Mouse (Mus musculus) embryonic facial prominence, embryonic 11.5 days (tissue): ENCODE measurements around the gene Dpp7. TPM values are rescaled to one million over a fixed set of nuclear protein-coding genes. Genes with fewer than 3 reads are reported as not detected.
A peak's percentile ranks its signal among the peaks of the same experiment; 100 is the strongest.

Source experiments
- ATAC-seq: fragments of 200-750 bp; cut with Nextera tagmentation; replicated peaks from 2 replicates; pipeline ENCODE4 v1.8.0; 2017; ENCODE audit warnings: low read depth; ENCODE audit not compliant: insufficient number of reproducible peaks, low FRiP score, low TSS enrichment
- DNase-seq: peaks from one replicate; pipeline ENCODE4 v3.0.0-alpha.2; 2015; ENCODE audit warnings: low spot score
- H3K27ac ChIP-seq: fragments of 300-500 bp; sonication (generic); replicated peaks from 2 replicates; pipeline ENCODE4 v1.5.1; 2014; ENCODE audit warnings: mild to moderate bottlenecking, low read depth, low read length, control low read depth
- H3K27me3 ChIP-seq: fragments of 300-500 bp; sonication (generic); 2 replicates; pipeline ENCODE4 v1.6.1; 2014; ENCODE audit warnings: mild to moderate bottlenecking, low read length, moderate library complexity, mixed read lengths; ENCODE audit not compliant: control insufficient read depth, insufficient read depth
- H3K36me3 ChIP-seq: fragments of 300-500 bp; sonication (generic); replicated peaks from 2 replicates; pipeline ENCODE4 v1.6.1; 2014; ENCODE audit warnings: low read depth, mild to moderate bottlenecking, low read length, moderate library complexity, mixed read lengths; ENCODE audit not compliant: control insufficient read depth, insufficient read depth
- H3K4me1 ChIP-seq: fragments of 300-500 bp; sonication (generic); 2 replicates; pipeline ENCODE4 v1.6.1; 2014; ENCODE audit warnings: low read length, mixed read lengths; ENCODE audit not compliant: control insufficient read depth, insufficient read depth
- H3K4me2 ChIP-seq: fragments of 300-500 bp; sonication (generic); 2 replicates; pipeline ENCODE4 v1.6.1; 2014; ENCODE audit warnings: low read depth, mild to moderate bottlenecking, control low read depth, low read length, moderate library complexity
- H3K4me3 ChIP-seq: fragments of 300-500 bp; sonication (generic); 2 replicates; pipeline ENCODE4 v1.5.1; 2014; ENCODE audit warnings: low read depth, low read length, control low read depth
- H3K9ac ChIP-seq: fragments of 300-500 bp; sonication (generic); replicated peaks from 2 replicates; pipeline ENCODE4 v1.6.1; 2014; ENCODE audit warnings: mild to moderate bottlenecking, control low read depth, low read length
- H3K9me3 ChIP-seq: fragments of 300-500 bp; sonication (generic); replicated peaks from 2 replicates; pipeline ENCODE4 v1.6.1; 2016; ENCODE audit warnings: mild to moderate bottlenecking, low read length, inconsistent platforms, mixed read lengths; ENCODE audit not compliant: control insufficient read depth
- WGBS: fragments of 180-500 bp; shearing (Covaris S2); extraction: QIAGEN DNeasy Blood & Tissue Kit; methylation state at CpG from one replicate; pipeline ENCODE4 v1.1.7; 2014; 5-methylcytosine and 5-hydroxymethylcytosine counted together
- polyA plus RNA-seq: library from polyadenylated mRNA; unstranded; fragments of >200 nt; fragmentation: Nextera tagmentation; extraction: Ambion mirVana; gene quantifications from 2 replicates; pipeline ENCODE4 v1.2.1, GENCODE M21; 2014

The Dpp7 gene
- polyA plus RNA-seq, 1 experiment from 2014 or later = 19.1 TPM

DNA sequence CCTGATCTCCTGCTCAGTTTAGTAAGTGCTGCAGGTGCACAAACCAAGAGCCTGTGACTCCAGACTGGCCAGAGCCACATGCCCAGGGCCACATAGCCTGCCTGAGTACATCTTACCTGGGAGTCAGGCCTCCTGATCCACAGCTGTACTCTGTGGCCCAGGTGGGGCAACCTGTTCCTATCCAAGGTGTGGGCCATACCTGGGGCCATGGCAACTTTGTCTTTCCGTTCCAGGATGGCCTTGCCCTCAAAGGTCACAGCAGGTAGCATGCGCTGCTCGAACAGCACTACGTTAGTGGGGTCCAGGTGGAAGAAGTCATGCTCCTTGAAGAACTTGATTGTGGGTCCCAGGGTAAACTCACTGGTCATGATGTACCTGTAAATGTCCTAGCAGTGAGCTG is 8.2 kb upstream of the Dpp7 start:
- DNase-seq (no peak), ATAC-seq (no peak)
- Histone ChIP-seq H3K4me1 (peaks cover 3% of the 10 kb centered on the region; the same call in 1 of the 2 replicates), H3K9ac (no peak overlapping the region; the same call in 1 of the 2 replicates), H3K27me3 (peaks cover 13% of the 10 kb centered on the region), H3K27ac (no peak overlapping the region), H3K4me2 (no peak overlapping the region), H3K9me3 (no peaks in the 10 kb centered on the region), H3K4me3 (no peak overlapping the region), H3K36me3 (no peaks in the 10 kb centered on the region)
- WGBS = 86% methylated on average over 4 of the region's 4 CpGs

DNA sequence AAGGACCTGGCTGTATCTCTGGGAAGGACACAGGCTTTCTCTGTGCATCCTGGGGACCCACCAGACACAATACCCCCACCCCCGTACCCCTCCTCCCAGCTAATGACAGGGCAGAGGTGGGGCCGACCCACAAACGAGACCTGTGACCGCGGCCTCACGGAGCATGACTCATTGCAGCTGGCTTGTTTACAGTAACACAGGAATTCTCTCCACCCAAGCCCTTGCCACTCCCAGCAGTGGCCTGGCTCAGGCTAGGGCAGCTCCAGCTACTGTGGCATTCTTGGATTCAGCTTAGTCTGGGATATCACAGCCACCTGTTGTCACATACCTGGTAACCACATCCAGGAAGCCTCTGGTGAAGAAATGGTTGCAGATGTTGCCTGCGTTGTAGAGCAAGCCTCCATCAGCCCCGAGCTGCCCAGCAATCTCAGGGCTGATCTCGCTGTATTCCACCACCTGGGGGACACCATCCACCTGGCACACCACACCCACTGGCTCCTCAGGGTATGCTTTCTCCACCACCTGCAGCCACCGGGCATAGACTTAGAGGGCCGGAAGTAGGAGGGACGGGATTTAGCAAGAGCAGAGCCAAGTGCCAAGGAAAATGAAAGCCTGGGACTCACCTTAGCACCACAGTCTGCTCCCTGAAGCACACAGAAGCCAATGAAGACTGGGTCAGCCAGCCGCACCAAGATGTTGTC is 7.5 kb upstream of the Dpp7 start:
- Histone ChIP-seq H3K9ac (no peak overlapping the region; the same call in 1 of the 2 replicates), H3K27ac (no peak overlapping the region), H3K4me2 (no peak overlapping the region), H3K4me3 (no peak overlapping the region), H3K36me3 (no peaks in the 10 kb centered on the region), H3K9me3 (no peaks in the 10 kb centered on the region), H3K4me1 (peaks cover 3% of the 10 kb centered on the region; the same call in 1 of the 2 replicates), H3K27me3 (peaks cover 13% of the 10 kb centered on the region)
- DNase-seq (no peak), ATAC-seq (0 out of 2 replicates have a peak, but pooled peaks have one; percentile 4)
- 54% methylated on average over 13 of the region's 13 CpGs for WGBS

DNA sequence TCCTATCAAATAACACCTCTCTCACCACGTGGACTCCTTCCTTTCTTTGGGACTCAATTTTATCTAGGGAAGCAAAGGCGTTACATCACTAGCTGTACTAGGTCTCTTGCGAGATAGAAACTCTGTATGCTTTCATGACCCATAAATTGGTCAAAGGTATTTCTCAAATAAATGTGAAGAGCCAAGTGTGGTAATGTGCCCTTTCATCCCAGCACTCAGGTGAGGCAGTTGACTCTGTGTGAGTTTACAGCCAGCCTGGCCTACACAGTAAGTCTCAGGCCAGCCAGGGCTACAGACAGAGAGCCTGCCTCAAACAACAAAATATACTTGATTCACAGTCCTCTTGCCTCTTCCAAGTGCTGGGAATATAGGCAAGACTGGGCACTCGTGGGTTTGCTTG is 3.7 kb upstream of the Dpp7 start:
- ATAC-seq (no peak), DNase-seq (no peak)
- H3K27ac ChIP-seq = no peak overlapping the region
- WGBS = 81% methylated on average over 4 of the region's 4 CpGs
- H3K4me3 ChIP-seq = no peak overlapping the region
- no peaks in the 10 kb centered on the region for H3K9me3 ChIP-seq
- no peak overlapping the region for H3K9ac ChIP-seq
- H3K27me3 ChIP-seq = peaks cover 12% of the 10 kb centered on the region
- no peaks in the 10 kb centered on the region; the same call in 1 of the 2 replicates for H3K36me3 ChIP-seq
- H3K4me1 ChIP-seq = peaks cover 6% of the 10 kb centered on the region; the same call in 1 of the 2 replicates
- H3K4me2 ChIP-seq = no peak overlapping the region

DNA sequence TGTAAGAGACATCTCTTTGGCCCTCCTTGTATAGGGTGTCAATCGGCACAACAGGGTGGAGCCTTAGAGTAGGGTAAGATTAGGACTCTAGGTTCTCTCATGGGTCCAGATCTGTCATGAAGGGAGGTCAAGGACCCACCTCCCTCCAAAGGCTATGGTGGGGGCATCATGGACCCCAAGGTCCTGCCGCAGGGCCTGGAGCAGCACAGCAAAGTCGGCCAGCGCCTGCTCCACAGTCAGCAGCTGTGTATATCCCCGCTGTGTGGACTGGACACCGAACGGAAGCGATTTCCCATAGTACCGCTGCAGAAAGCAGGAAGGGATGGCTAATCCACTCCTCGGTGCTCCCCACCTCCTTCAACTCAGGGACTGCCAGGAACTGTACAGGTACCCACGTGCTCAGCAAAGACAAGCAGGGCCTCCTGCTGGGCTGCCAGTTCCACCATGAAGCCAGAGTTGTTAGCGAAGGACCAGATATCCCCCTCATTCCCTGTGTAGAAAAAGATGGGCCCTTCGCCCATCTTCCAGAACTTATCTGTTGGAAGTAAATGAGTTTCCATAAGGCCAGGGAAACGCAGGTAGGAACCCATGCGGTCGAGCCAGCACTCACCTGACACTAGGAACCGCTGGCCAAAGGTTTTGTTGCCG is 616 bp downstream of the Dpp7 start:
- H3K4me2 ChIP-seq = peak overlapping the region; percentile 81
- H3K4me1 ChIP-seq = peaks cover 4% of the 10 kb centered on the region; the same call in 1 of the 2 replicates
- no peaks in the 10 kb centered on the region for H3K27me3 ChIP-seq
- DNase-seq = no peak
- WGBS = 36% methylated on average over 18 of the region's 18 CpGs
- H3K4me3 ChIP-seq = peak overlapping the region; percentile 47
- no peaks in the 10 kb centered on the region for H3K9me3 ChIP-seq
- no peak for ATAC-seq
- peak overlapping the region; percentile 51 for H3K9ac ChIP-seq
- H3K36me3 ChIP-seq = no peaks in the 10 kb centered on the region; the same call in 1 of the 2 replicates
- no peak overlapping the region for H3K27ac ChIP-seq

DNA sequence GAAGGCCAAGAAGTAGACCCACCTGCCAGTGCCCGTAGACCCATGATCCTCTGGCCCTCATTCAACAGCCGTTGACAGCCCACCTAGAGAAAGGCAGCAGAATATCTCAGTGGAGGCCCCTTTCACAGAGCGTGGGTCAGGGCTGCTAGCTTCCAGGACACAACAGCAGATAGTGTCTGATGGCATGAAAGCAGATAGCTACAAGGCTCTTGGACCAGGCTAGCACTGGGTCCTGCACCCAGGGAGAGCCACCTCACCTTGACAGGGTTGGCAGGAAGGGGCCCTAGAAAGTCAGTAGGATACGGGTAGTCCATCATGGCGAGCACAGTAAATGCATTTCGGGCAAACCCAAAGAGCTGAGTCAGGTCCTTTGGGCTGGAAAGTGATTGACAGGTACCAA is 1.9 kb downstream of the Dpp7 start:
- peaks cover 4% of the 10 kb centered on the region; the same call in 1 of the 2 replicates for H3K4me1 ChIP-seq
- WGBS = 88% methylated on average over 6 of the region's 6 CpGs
- no peaks in the 10 kb centered on the region for H3K9me3 ChIP-seq
- no peak overlapping the region for H3K27ac ChIP-seq
- H3K4me2 ChIP-seq = no peak overlapping the region
- no peak overlapping the region for H3K9ac ChIP-seq
- no peak overlapping the region for H3K4me3 ChIP-seq
- no peak for ATAC-seq
- no peak for DNase-seq
- H3K27me3 ChIP-seq = no peaks in the 10 kb centered on the region
- H3K36me3 ChIP-seq = peaks cover 9% of the 10 kb centered on the region

DNA sequence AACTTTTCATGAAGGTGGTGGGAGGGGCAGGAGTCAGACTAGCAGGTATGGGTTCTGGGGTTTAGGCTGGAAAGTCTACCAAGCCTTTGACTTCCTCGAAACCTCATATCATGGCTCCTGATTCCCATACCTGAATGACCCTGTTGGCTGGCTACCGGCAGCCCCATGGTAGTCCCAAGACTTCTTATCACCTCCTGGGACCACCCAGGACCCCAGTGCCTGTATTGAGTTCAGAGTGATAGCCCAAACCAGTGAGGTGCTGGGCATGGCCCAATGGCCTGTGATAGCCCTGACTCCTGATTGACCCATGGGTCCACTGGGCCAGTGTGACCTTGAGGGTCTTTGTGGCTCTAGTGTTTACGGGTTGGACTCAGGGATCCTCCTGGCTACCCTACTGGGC is 5.5 kb downstream of the Dpp7 start:
- WGBS = 97% methylated on average over 3 of the region's 3 CpGs
- Histone ChIP-seq H3K27ac (no peak overlapping the region), H3K4me1 (peaks cover 4% of the 10 kb centered on the region; the same call in 1 of the 2 replicates), H3K9ac (no peak overlapping the region), H3K27me3 (no peaks in the 10 kb centered on the region), H3K4me3 (no peak overlapping the region), H3K36me3 (peaks cover 19% of the 10 kb centered on the region), H3K9me3 (no peaks in the 10 kb centered on the region), H3K4me2 (no peak overlapping the region)
- ATAC-seq (no peak), DNase-seq (no peak)

DNA sequence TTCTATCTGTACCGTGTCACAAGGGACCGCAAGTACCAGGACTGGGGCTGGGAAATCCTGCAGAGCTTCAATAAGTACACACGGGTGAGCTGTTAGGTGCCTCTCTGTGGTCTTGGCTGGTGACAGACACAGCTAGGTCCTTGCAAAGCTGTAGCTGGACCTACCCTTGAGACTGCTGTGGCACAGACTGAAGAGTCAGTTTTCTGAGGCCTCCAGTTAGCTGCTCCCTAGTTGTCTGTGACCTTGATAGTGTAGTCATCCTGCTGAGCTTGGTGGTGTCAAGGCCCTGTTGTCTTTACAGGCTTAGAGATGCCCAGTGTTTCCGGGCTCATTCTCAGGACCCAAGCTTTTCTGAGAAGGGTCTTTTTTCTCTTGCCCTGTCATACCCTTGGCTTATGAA is 6.7 kb downstream of the Dpp7 start:
- no peak for DNase-seq
- no peak overlapping the region for H3K4me3 ChIP-seq
- no peak overlapping the region for H3K27ac ChIP-seq
- no peaks in the 10 kb centered on the region for H3K27me3 ChIP-seq
- H3K9me3 ChIP-seq = no peaks in the 10 kb centered on the region
- H3K4me2 ChIP-seq = no peak overlapping the region
- 87% methylated on average over 4 of the region's 4 CpGs for whole genome bisulfite sequencing
- ATAC-seq = no peak
- no peak overlapping the region for H3K9ac ChIP-seq
- H3K4me1 ChIP-seq = no peaks in the 10 kb centered on the region
- peaks cover 25% of the 10 kb centered on the region for H3K36me3 ChIP-seq

DNA sequence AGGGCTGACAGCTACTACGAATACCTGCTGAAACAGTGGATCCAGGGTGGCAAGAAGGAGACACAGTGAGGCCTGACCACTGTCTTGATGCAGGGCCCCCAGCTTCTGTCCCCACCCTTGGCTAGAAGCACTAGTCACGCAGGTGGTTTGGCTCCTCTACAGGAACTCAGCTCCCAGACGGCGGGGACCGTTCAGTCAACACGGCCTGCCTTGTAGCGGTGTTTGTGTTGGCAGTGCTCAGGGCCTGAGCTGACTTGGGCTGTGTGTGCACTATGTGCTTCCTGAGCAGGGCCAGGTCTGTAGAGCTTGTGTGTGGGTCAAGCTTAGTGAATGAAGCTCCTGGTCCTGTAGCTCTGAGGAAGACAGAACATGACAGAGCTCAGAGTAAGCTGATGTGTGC is 8.0 kb downstream of the Dpp7 start:
- Histone ChIP-seq H3K9me3 (no peaks in the 10 kb centered on the region), H3K27me3 (no peaks in the 10 kb centered on the region), H3K4me1 (no peaks in the 10 kb centered on the region), H3K9ac (no peak overlapping the region), H3K4me2 (no peak overlapping the region), H3K27ac (no peak overlapping the region), H3K36me3 (peaks cover 30% of the 10 kb centered on the region), H3K4me3 (no peak overlapping the region)
- ATAC-seq (no peak), DNase-seq (no peak)
- 98% methylated on average over 7 of the region's 7 CpGs for WGBS
